13 mouse cellular contexts compared by ENCODE assay signal in the genomic region with DNA sequence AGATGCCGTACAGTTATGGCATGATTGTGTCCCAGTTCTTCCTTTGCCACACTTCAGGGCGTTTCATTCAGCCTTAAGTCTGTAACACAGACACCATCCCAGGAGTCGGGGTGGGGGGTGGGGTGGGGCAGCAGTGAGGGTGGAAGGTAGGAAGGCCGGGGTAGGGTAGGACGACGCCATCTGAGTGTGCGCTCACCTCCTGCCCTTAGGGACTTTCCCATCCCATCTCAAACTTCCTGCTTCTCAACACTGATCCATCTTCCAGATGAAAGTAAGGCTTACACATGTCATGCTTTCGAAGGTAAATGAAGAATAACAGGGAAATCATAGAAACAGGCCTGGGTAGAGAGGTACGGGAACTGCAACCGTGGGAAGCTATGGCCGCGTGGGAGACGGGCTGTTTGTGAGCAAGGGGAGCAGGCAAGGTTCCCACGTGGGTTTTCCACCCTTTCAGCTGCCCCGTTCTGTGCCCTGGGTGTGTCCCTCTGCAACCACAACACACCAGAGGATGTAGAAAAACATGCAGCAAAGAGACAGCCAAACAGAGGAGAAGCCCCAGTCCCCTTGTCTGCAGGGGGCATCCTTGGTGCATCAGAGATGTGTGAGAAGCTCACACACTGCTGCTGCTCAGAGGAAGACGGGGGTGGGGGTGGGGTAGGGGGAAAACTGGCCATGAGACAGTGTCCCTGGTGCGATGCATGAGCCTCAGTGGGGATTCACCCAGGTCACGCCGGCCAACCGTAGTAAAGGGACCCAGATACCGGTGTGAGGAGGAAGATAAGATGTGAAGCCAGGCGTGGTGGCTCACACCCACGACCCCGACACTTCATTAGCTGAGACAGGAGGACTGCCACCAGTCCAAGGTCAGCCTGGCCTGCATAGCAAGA. TPM values are rescaled to one million over a fixed set of nuclear protein-coding genes. Genes with fewer than 3 reads are reported as not detected.
DNase-seq lines count a peak whose midpoint lies in the region; ATAC-seq and TF ChIP-seq lines count a peak whose summit lies in the region.
"Had no signal": no experiment of that assay in that cellular context is flagged by ENCODE, and none has a peak within 500 bp of the region (broad histone marks: within the 10 kb centered on the region; RNA-seq: fewer than 3 reads in every experiment).

No protein-coding gene starts in this region.

- DNase-seq in left cerebral cortex, adult 2 months (ENCODE audit: extremely low spot score in 1 of 2, low spot score in 2 of 2) = no peak
- no peak for DNase-seq in left cerebral cortex, adult 8-10 months (ENCODE audit: low spot score in 2 of 2)
- DNase-seq in naive thymus-derived CD4-positive, alpha-beta T cell, adult 2 months (ENCODE audit: low read depth) = peak; percentile 70
- no peak for DNase-seq in lung, postnatal 4 days
- DNase-seq: gastrocnemius, adult 2 months; left cerebral cortex, postnatal 4 days had no signal

- intact Hi-C loops in left cerebral cortex, adult 2 months (cut with DNase I) = loop anchor here (5.0 kb wide), 2 partner anchors 184 to 209 kb away; no protein-coding TSS in a partner anchor

- H3K4me1 ChIP-seq in hindbrain, embryonic 13.5 days (replicated peaks) = peaks cover 52% of the 10 kb centered on the region
- H3K4me1 ChIP-seq in intestine, postnatal 0 days (replicated peaks; ENCODE audit: control insufficient read depth, insufficient read depth, low read length) = 0 out of 2 replicates have a peak, but pooled peaks cover 3% of the 10 kb centered on the region

- H3K36me3 ChIP-seq in hindbrain, embryonic 13.5 days = no peaks in the 10 kb centered on the region
- H3K36me3 ChIP-seq in intestine, postnatal 0 days (ENCODE audit: control insufficient read depth, insufficient read depth) = no peaks in the 10 kb centered on the region
- H3K36me3 ChIP-seq: embryonic facial prominence, embryonic 12.5 days; G1E; heart, embryonic 12.5 days; intestine, embryonic 15.5 days had no signal

- H3K9ac ChIP-seq in hindbrain, embryonic 13.5 days = peak overlapping the region; percentile 51
- no peak overlapping the region for H3K9ac ChIP-seq in intestine, postnatal 0 days (ENCODE audit: low read depth, low read length)
- H3K9ac ChIP-seq: embryonic facial prominence, embryonic 12.5 days; heart, embryonic 12.5 days; intestine, embryonic 15.5 days had no signal

- no peaks in the 10 kb centered on the region for H3K27me3 ChIP-seq in hindbrain, embryonic 13.5 days
- H3K27me3 ChIP-seq in intestine, postnatal 0 days (replicated peaks; ENCODE audit: control insufficient read depth, insufficient read depth, low read length) = no peaks in the 10 kb centered on the region
- H3K27me3 ChIP-seq: embryonic facial prominence, embryonic 12.5 days; heart, embryonic 12.5 days; intestine, embryonic 15.5 days had no signal

- H3K4me3 ChIP-seq in left cerebral cortex, adult 2 months = no peak overlapping the region
- no peak overlapping the region for H3K4me3 ChIP-seq in hindbrain, embryonic 13.5 days
- no peak overlapping the region for H3K4me3 ChIP-seq in intestine, postnatal 0 days (ENCODE audit: low read depth, low read length)
- H3K4me3 ChIP-seq: embryonic facial prominence, embryonic 12.5 days; gastrocnemius, adult 2 months; heart, embryonic 12.5 days; intestine, embryonic 15.5 days had no signal

- peak; percentile 78 for ATAC-seq in activated CD4-positive, CD25-positive, alpha-beta regulatory T cell, adult 4 months
- no peak for ATAC-seq in hindbrain, embryonic 13.5 days (ENCODE audit: low FRiP score)
- ATAC-seq in intestine, postnatal 0 days = no peak

- H3K4me2 ChIP-seq in hindbrain, embryonic 13.5 days = no peak overlapping the region
- H3K4me2 ChIP-seq in intestine, postnatal 0 days (replicated peaks; ENCODE audit: low read depth) = no peak overlapping the region
- H3K4me2 ChIP-seq: embryonic facial prominence, embryonic 12.5 days; heart, embryonic 12.5 days; intestine, embryonic 15.5 days had no signal

- 72% methylated on average over 24 of the region's 24 CpGs for WGBS in hindbrain, embryonic 13.5 days
- 48% methylated on average over 24 of the region's 24 CpGs for WGBS in intestine, postnatal 0 days

- H3K27ac ChIP-seq in left cerebral cortex, adult 2 months = peak overlapping the region; percentile 77
- H3K27ac ChIP-seq in hindbrain, embryonic 13.5 days = peak overlapping the region; percentile 79
- no peak overlapping the region for H3K27ac ChIP-seq in intestine, postnatal 0 days (ENCODE audit: low read depth, low read length)
- H3K27ac ChIP-seq: embryonic facial prominence, embryonic 12.5 days; gastrocnemius, adult 2 months; intestine, embryonic 15.5 days had no signal

- TF ChIP-seq CTCF in left cerebral cortex, adult 2 months (IDR thresholded peaks at IDR 0.05) = no peak
- TF ChIP-seq CTCF in intestine, postnatal 0 days (IDR thresholded peaks at IDR 0.05; ENCODE audit: low read depth) = no peak

- no peaks in the 10 kb centered on the region for H3K9me3 ChIP-seq in hindbrain, embryonic 13.5 days
- no peaks in the 10 kb centered on the region for H3K9me3 ChIP-seq in intestine, postnatal 0 days (ENCODE audit: control insufficient read depth)
- H3K9me3 ChIP-seq: embryonic facial prominence, embryonic 12.5 days; G1E; heart, embryonic 12.5 days; intestine, embryonic 15.5 days had no signal

RNA-seq across cellular contexts. Expression of a gene that starts 54.6 kb away (rescaled TPM):
- 100 to 1,000 TPM; 221 to 226 TPM for total RNA-seq in left cerebral cortex, adult 2 months (2021)
- total RNA-seq in left cerebral cortex, adult 8-10 months (2022) = 100 to 1,000 TPM; 199 to 230 (median 214) TPM
- 1 to 10 TPM; 6.5 to 8.3 TPM for polyA plus RNA-seq in activated CD4-positive, CD25-positive, alpha-beta regulatory T cell, adult 4 months (2017; shearing (Covaris generic))
- polyA plus RNA-seq in hindbrain, embryonic 13.5 days (2015; fragmentation: Nextera tagmentation; extraction: Ambion mirVana) = 63.3 and 69.2 TPM in 2 replicates
- 31.7 and 38.8 TPM in 2 replicates for polyA plus RNA-seq in intestine, postnatal 0 days (2015; fragmentation: Nextera tagmentation; extraction: Ambion mirVana)
- polyA plus RNA-seq: G1E had no signal

RNA-seq across cellular contexts. Expression of a gene that starts 57.0 kb away (rescaled TPM):
- 10 to 100 TPM; 25.9 to 28.8 TPM for total RNA-seq in left cerebral cortex, adult 2 months (2021)
- 10 to 100 TPM; 32.7 to 37.6 (median 34.4) TPM for total RNA-seq in left cerebral cortex, adult 8-10 months (2022)
- polyA plus RNA-seq in activated CD4-positive, CD25-positive, alpha-beta regulatory T cell, adult 4 months (2017; shearing (Covaris generic)) = 10 to 100 TPM; 45.1 to 54.9 TPM
- 78.8 and 84.8 TPM in 2 replicates for polyA plus RNA-seq in hindbrain, embryonic 13.5 days (2015; fragmentation: Nextera tagmentation; extraction: Ambion mirVana)
- polyA plus RNA-seq in intestine, postnatal 0 days (2015; fragmentation: Nextera tagmentation; extraction: Ambion mirVana) = 54.6 and 57.8 TPM in 2 replicates
